Mouse (Mus musculus): ENCODE data around the gene Pla2g4e. TPM values are rescaled to one million over a fixed set of nuclear protein-coding genes. Genes with fewer than 3 reads are reported as not detected.
A peak's percentile ranks its signal among the peaks of the same experiment; 100 is the strongest.

Gene Pla2g4e
- polyA plus RNA-seq, 1 experiment = not detected

DNA sequence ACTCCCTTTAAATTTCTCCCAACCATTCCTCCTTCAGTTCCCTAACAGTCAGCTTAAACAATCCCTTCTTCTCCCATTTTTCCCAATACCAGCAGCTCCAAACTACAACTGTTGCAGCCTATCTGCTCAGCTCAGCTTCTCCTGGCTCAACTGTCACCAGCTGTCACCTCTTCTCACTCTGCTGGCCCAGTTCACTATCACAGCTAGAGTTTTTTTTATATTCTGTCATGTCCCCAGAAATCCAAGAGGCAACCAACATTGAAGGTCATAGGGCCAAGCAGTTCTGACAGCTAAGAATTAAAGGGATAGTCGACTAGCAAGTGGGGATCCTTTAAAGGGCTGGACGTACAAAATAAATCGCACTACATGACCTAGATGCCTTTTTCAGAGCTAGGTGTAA, 41.4 kb downstream of the Pla2g4e start:
- H3K27ac ChIP-seq (ENCODE audit: insufficient read depth, low read length) = no peak overlapping the region
- TF ChIP-seq CTCF (IDR thresholded peaks at IDR 0.05; ENCODE audit: low read depth, low read length) (no peak), EP300 (IDR thresholded peaks at IDR 0.05; ENCODE audit: insufficient read depth, low read depth, low read length) (no peak), POLR2A (IDR thresholded peaks at IDR 0.05; ENCODE audit: insufficient read depth, low read length) (no peak)
- H3K4me1 ChIP-seq (ENCODE audit: control insufficient read depth, insufficient read depth, low read length) = no peaks in the 10 kb centered on the region

GRCm38 (mm10) chr2:120200077-120200476, 45.1 kb downstream of the Pla2g4e start:
- Histone ChIP-seq H3K36me3 (ENCODE audit: control insufficient read depth, insufficient read depth, low read length, poor library complexity, severe bottlenecking) (no peaks in the 10 kb centered on the region), H3K9me3 (replicated peaks; ENCODE audit: control insufficient read depth, insufficient read depth, low read length, poor library complexity, severe bottlenecking) (no peaks in the 10 kb centered on the region), H3K4me3 (ENCODE audit: low read depth, low read length) (no peak overlapping the region), H3K27ac (ENCODE audit: insufficient read depth, low read length) (no peak overlapping the region), H3K9ac (ENCODE audit: low read depth, poor library complexity, severe bottlenecking) (no peak overlapping the region), H3K4me1 (ENCODE audit: control insufficient read depth, insufficient read depth, low read length) (no peaks in the 10 kb centered on the region), H3K27me3 (ENCODE audit: control insufficient read depth, insufficient read depth, low read length, poor library complexity, severe bottlenecking) (no peaks in the 10 kb centered on the region)
- TF ChIP-seq CTCF (IDR thresholded peaks at IDR 0.05; ENCODE audit: low read depth, low read length) (no peak), EP300 (IDR thresholded peaks at IDR 0.05; ENCODE audit: insufficient read depth, low read depth, low read length) (no peak), POLR2A (IDR thresholded peaks at IDR 0.05; ENCODE audit: insufficient read depth, low read length) (no peak)

More for the DNA sequence above, 41.4 kb downstream of the Pla2g4e start:
- no peaks in the 10 kb centered on the region for H3K9me3 ChIP-seq (replicated peaks; ENCODE audit: control insufficient read depth, insufficient read depth, low read length, poor library complexity, severe bottlenecking)
- no peak overlapping the region for H3K9ac ChIP-seq (ENCODE audit: low read depth, poor library complexity, severe bottlenecking)
- no peak overlapping the region for H3K4me3 ChIP-seq (ENCODE audit: low read depth, low read length)
- H3K27me3 ChIP-seq (ENCODE audit: control insufficient read depth, insufficient read depth, low read length, poor library complexity, severe bottlenecking) = no peaks in the 10 kb centered on the region
- no peaks in the 10 kb centered on the region for H3K36me3 ChIP-seq (ENCODE audit: control insufficient read depth, insufficient read depth, low read length, poor library complexity, severe bottlenecking)

- Histone ChIP-seq H3K9me3 (replicated peaks; ENCODE audit: control insufficient read depth, insufficient read depth, low read length, poor library complexity, severe bottlenecking) (no peaks in the 10 kb centered on the region; the same call in 1 of the 2 replicates), H3K36me3 (ENCODE audit: control insufficient read depth, insufficient read depth, low read length, poor library complexity, severe bottlenecking) (no peaks in the 10 kb centered on the region), H3K27ac (ENCODE audit: insufficient read depth, low read length) (no peak overlapping the region), H3K27me3 (ENCODE audit: control insufficient read depth, insufficient read depth, low read length, poor library complexity, severe bottlenecking) (no peaks in the 10 kb centered on the region), H3K9ac (ENCODE audit: low read depth, poor library complexity, severe bottlenecking) (no peak overlapping the region), H3K4me3 (ENCODE audit: low read depth, low read length) (no peak overlapping the region), H3K4me1 (ENCODE audit: control insufficient read depth, insufficient read depth, low read length) (no peaks in the 10 kb centered on the region)
- TF ChIP-seq CTCF (IDR thresholded peaks at IDR 0.05; ENCODE audit: low read depth, low read length) = no peak
- TF ChIP-seq POLR2A (IDR thresholded peaks at IDR 0.05; ENCODE audit: insufficient read depth, low read length) = no peak
- TF ChIP-seq EP300 (IDR thresholded peaks at IDR 0.05; ENCODE audit: insufficient read depth, low read depth, low read length) = no peak
These were observed 57.0 kb downstream of the Pla2g4e start for GRCm38 (mm10) chr2:120188174-120188573.

GRCm38 (mm10) chr2:120187583-120187982, 57.6 kb downstream of the Pla2g4e start:
- H3K4me3 ChIP-seq (ENCODE audit: low read depth, low read length) = no peak overlapping the region
- TF ChIP-seq CTCF (IDR thresholded peaks at IDR 0.05; ENCODE audit: low read depth, low read length) (no peak), EP300 (IDR thresholded peaks at IDR 0.05; ENCODE audit: insufficient read depth, low read depth, low read length) (no peak), POLR2A (IDR thresholded peaks at IDR 0.05; ENCODE audit: insufficient read depth, low read length) (no peak)
- H3K27ac ChIP-seq (ENCODE audit: insufficient read depth, low read length) = no peak overlapping the region
- H3K9me3 ChIP-seq (replicated peaks; ENCODE audit: control insufficient read depth, insufficient read depth, low read length, poor library complexity, severe bottlenecking) = no peaks in the 10 kb centered on the region; the same call in 1 of the 2 replicates
- no peaks in the 10 kb centered on the region for H3K27me3 ChIP-seq (ENCODE audit: control insufficient read depth, insufficient read depth, low read length, poor library complexity, severe bottlenecking)
- H3K36me3 ChIP-seq (ENCODE audit: control insufficient read depth, insufficient read depth, low read length, poor library complexity, severe bottlenecking) = no peaks in the 10 kb centered on the region
- no peak overlapping the region for H3K9ac ChIP-seq (ENCODE audit: low read depth, poor library complexity, severe bottlenecking)
- H3K4me1 ChIP-seq (ENCODE audit: control insufficient read depth, insufficient read depth, low read length) = no peaks in the 10 kb centered on the region

GRCm38 (mm10) chr2:120185527-120186276, 59.4 kb downstream of the Pla2g4e start:
- no peaks in the 10 kb centered on the region for H3K36me3 ChIP-seq (ENCODE audit: control insufficient read depth, insufficient read depth, low read length, poor library complexity, severe bottlenecking)
- no peak overlapping the region for H3K27ac ChIP-seq (ENCODE audit: insufficient read depth, low read length)
- H3K27me3 ChIP-seq (ENCODE audit: control insufficient read depth, insufficient read depth, low read length, poor library complexity, severe bottlenecking) = no peaks in the 10 kb centered on the region
- no peak overlapping the region for H3K9ac ChIP-seq (ENCODE audit: low read depth, poor library complexity, severe bottlenecking)
- peak; percentile 67 for TF ChIP-seq CTCF (IDR thresholded peaks at IDR 0.05; ENCODE audit: low read depth, low read length)
- no peak for TF ChIP-seq EP300 (IDR thresholded peaks at IDR 0.05; ENCODE audit: insufficient read depth, low read depth, low read length)
- no peaks in the 10 kb centered on the region; the same call in 1 of the 2 replicates for H3K9me3 ChIP-seq (replicated peaks; ENCODE audit: control insufficient read depth, insufficient read depth, low read length, poor library complexity, severe bottlenecking)
- H3K4me1 ChIP-seq (ENCODE audit: control insufficient read depth, insufficient read depth, low read length) = no peaks in the 10 kb centered on the region
- no peak overlapping the region for H3K4me3 ChIP-seq (ENCODE audit: low read depth, low read length)

DNA sequence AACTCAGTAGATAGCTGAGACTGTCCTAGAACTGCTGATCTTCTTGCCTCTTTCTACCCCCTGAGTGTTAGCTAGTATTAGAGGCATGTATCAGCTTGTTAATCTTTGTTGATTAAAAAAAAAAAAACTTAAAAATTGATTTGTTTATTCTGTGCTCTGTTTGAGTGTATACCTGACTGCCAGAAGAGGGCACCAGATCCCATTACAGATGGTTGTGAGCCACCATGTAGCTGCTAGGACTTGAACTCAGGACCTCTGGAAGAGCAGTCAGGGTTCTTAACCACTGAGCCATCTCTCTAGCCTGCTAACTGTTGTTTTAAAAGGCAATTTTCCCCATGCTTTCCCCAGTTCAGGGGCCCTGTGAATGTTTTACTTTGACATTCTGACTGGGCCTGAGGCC, 66.2 kb downstream of the Pla2g4e start:
- Histone ChIP-seq H3K27ac (ENCODE audit: insufficient read depth, low read length) (no peak overlapping the region), H3K4me3 (ENCODE audit: low read depth, low read length) (no peak overlapping the region), H3K9ac (ENCODE audit: low read depth, poor library complexity, severe bottlenecking) (no peak overlapping the region), H3K36me3 (ENCODE audit: control insufficient read depth, insufficient read depth, low read length, poor library complexity, severe bottlenecking) (no peaks in the 10 kb centered on the region), H3K4me1 (ENCODE audit: control insufficient read depth, insufficient read depth, low read length) (no peaks in the 10 kb centered on the region), H3K9me3 (replicated peaks; ENCODE audit: control insufficient read depth, insufficient read depth, low read length, poor library complexity, severe bottlenecking) (no peaks in the 10 kb centered on the region), H3K27me3 (ENCODE audit: control insufficient read depth, insufficient read depth, low read length, poor library complexity, severe bottlenecking) (no peaks in the 10 kb centered on the region)
- no peak for TF ChIP-seq EP300 (IDR thresholded peaks at IDR 0.05; ENCODE audit: insufficient read depth, low read depth, low read length)
- TF ChIP-seq CTCF (IDR thresholded peaks at IDR 0.05; ENCODE audit: low read depth, low read length) = peak; percentile 5
- TF ChIP-seq POLR2A (IDR thresholded peaks at IDR 0.05; ENCODE audit: insufficient read depth, low read length) = no peak

Measured in ES-Bruce4 (cell line).